Comparison of ENCODE assay signal across 9 mouse cellular contexts in the genomic region with DNA sequence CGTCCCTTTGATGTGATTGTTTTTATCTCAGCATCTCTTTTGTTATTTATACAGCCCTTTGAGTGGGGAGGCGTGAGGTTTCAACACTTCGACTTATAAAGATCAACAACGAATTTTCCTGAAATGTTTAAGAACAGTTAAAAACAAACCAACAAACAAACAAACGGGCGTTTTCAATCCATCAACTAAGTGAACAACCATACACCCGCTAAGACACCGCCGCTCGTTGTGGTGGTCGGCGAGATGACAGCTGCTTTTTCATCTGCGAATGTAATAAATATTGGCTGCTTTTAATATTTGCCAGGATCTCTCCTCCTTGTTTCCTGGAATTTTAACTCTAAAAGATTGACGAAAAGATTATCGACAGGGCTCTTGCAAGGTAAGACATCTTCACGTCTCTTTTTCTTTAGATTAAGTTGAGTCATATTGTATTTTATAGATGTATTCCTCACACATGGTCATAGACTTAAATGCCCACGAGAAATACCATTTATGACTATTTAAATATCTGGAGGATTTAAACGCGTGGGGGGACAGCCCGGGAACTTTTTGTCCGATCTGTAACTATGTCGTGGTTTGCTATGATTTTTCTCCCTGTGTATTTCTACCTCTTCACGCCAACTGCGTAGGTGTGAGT. TPM values are rescaled to one million over a fixed set of nuclear protein-coding genes. Genes with fewer than 3 reads are reported as not detected.
A peak's percentile ranks its signal among the peaks of the same experiment; 100 is the strongest.
DNase-seq lines count a peak whose midpoint lies in the region; ATAC-seq and TF ChIP-seq lines count a peak whose summit lies in the region.
"Had no signal": no experiment of that assay in that cellular context is flagged by ENCODE, and none has a peak within 500 bp of the region (broad histone marks: within the 10 kb centered on the region; RNA-seq: fewer than 3 reads in every experiment).

No protein-coding gene starts in this region.

- no peaks in the 10 kb centered on the region for H3K9me3 ChIP-seq in liver, postnatal 0 days (ENCODE audit: low read length)
- no peaks in the 10 kb centered on the region for H3K9me3 ChIP-seq in liver, embryonic 11.5 days (ENCODE audit: control insufficient read depth, low read length)
- H3K9me3 ChIP-seq in intestine, embryonic 14.5 days (ENCODE audit: control insufficient read depth, low read length), result no peaks in the 10 kb centered on the region
- no peaks in the 10 kb centered on the region for H3K9me3 ChIP-seq in neural tube, embryonic 14.5 days (ENCODE audit: control insufficient read depth, low read length)

- DNase-seq in cerebellum, adult 8-10 months, result peak; percentile 29
- DNase-seq in cerebellum, adult 11-12 months, result no peak
- DNase-seq in liver, postnatal 0 days, result no peak
- no peak for DNase-seq in liver, embryonic 11.5 days (ENCODE audit: low spot score)
- DNase-seq in intestine, embryonic 14.5 days (ENCODE audit: low spot score), result no peak
- DNase-seq in adrenal gland, adult 2 months, result no peak
- DNase-seq in thymus, postnatal 10 days (ENCODE audit: low spot score in 2 of 2), result no peak

- ATAC-seq in liver, postnatal 0 days, result no peak
- ATAC-seq in liver, embryonic 11.5 days (replicated peaks; ENCODE audit: low FRiP score), result no peak
- no peak for ATAC-seq in intestine, embryonic 14.5 days (replicated peaks; ENCODE audit: low FRiP score, low TSS enrichment, low read depth)
- ATAC-seq in neural tube, embryonic 14.5 days (ENCODE audit: low read depth), result no peak

- peaks cover 13% of the 10 kb centered on the region for H3K4me1 ChIP-seq in liver, postnatal 0 days (ENCODE audit: insufficient read depth)
- H3K4me1 ChIP-seq in liver, embryonic 11.5 days (replicated peaks; ENCODE audit: control insufficient read depth, insufficient read depth, low read length), result no peaks in the 10 kb centered on the region
- peaks cover 5% of the 10 kb centered on the region; the same call in 1 of the 2 replicates for H3K4me1 ChIP-seq in intestine, embryonic 14.5 days (replicated peaks; ENCODE audit: control insufficient read depth, insufficient read depth, low read length)
- H3K4me1 ChIP-seq in neural tube, embryonic 14.5 days (ENCODE audit: control insufficient read depth, insufficient read depth, low read length), result 0 out of 2 replicates have a peak, but pooled peaks cover 4% of the 10 kb centered on the region

- H3K9ac ChIP-seq in liver, postnatal 0 days (replicated peaks), result no peak overlapping the region
- no peak overlapping the region for H3K9ac ChIP-seq in liver, embryonic 11.5 days (ENCODE audit: low read depth, low read length)
- no peak overlapping the region for H3K9ac ChIP-seq in intestine, embryonic 14.5 days (ENCODE audit: low read length)
- H3K9ac ChIP-seq in neural tube, embryonic 14.5 days (replicated peaks; ENCODE audit: low read depth, low read length), result peak overlapping the region; percentile 96
- H3K9ac ChIP-seq: liver, embryonic 14.5 days had no signal

- peaks cover 59% of the 10 kb centered on the region for H3K27me3 ChIP-seq in liver, postnatal 0 days (ENCODE audit: insufficient read depth, low read length)
- H3K27me3 ChIP-seq in liver, embryonic 11.5 days (replicated peaks; ENCODE audit: control insufficient read depth, insufficient read depth, low read length), result peaks cover 68% of the 10 kb centered on the region
- H3K27me3 ChIP-seq in intestine, embryonic 14.5 days (replicated peaks; ENCODE audit: control insufficient read depth, insufficient read depth, low read length), result peaks cover 80% of the 10 kb centered on the region
- H3K27me3 ChIP-seq in neural tube, embryonic 14.5 days (ENCODE audit: control insufficient read depth, insufficient read depth, low read length), result no peaks in the 10 kb centered on the region

- no peaks in the 10 kb centered on the region for H3K36me3 ChIP-seq in liver, postnatal 0 days (replicated peaks; ENCODE audit: insufficient read depth, low read length)
- H3K36me3 ChIP-seq in liver, embryonic 11.5 days (ENCODE audit: control insufficient read depth, insufficient read depth, low read length), result no peaks in the 10 kb centered on the region
- no peaks in the 10 kb centered on the region for H3K36me3 ChIP-seq in intestine, embryonic 14.5 days (ENCODE audit: control insufficient read depth, insufficient read depth, low read length)
- no peaks in the 10 kb centered on the region for H3K36me3 ChIP-seq in neural tube, embryonic 14.5 days (ENCODE audit: control insufficient read depth, insufficient read depth, low read length)

- peak overlapping the region; percentile 29 for H3K4me2 ChIP-seq in liver, postnatal 0 days (ENCODE audit: low read depth, low read length)
- no peak overlapping the region; the same call in 1 of the 2 replicates for H3K4me2 ChIP-seq in liver, embryonic 11.5 days
- H3K4me2 ChIP-seq in intestine, embryonic 14.5 days (ENCODE audit: low read length), result no peak overlapping the region
- peak overlapping the region; percentile 80 for H3K4me2 ChIP-seq in neural tube, embryonic 14.5 days (ENCODE audit: low read depth, low read length)

- TF ChIP-seq CTCF in liver, postnatal 0 days (IDR thresholded peaks at IDR 0.05; ENCODE audit: low read depth), result no peak

- WGBS in liver, postnatal 0 days (ENCODE audit: insufficient replicate concordance), result 5% methylated on average over 24 of the region's 24 CpGs
- 6% methylated on average over 24 of the region's 24 CpGs for WGBS in liver, embryonic 11.5 days
- WGBS in intestine, embryonic 14.5 days, result 5% methylated on average over 24 of the region's 24 CpGs
- 2% methylated on average over 24 of the region's 24 CpGs for WGBS in neural tube, embryonic 14.5 days

- H3K27ac ChIP-seq in liver, postnatal 0 days (ENCODE audit: low read depth), result no peak overlapping the region
- H3K27ac ChIP-seq in liver, embryonic 11.5 days (ENCODE audit: low read depth, low read length), result no peak overlapping the region
- H3K27ac ChIP-seq in intestine, embryonic 14.5 days (ENCODE audit: low read depth), result no peak overlapping the region
- H3K27ac ChIP-seq in neural tube, embryonic 14.5 days (ENCODE audit: low read depth, low read length), result peak overlapping the region; percentile 99
- H3K27ac ChIP-seq: liver, embryonic 14.5 days had no signal

- TF ChIP-seq EP300 in liver, postnatal 0 days (IDR thresholded peaks at IDR 0.05; ENCODE audit: low read depth), result no peak

- H3K4me3 ChIP-seq in liver, postnatal 0 days (ENCODE audit: low read depth, low read length), result peak overlapping the region; percentile 17; the same call in 1 of the 2 replicates
- no peak overlapping the region for H3K4me3 ChIP-seq in liver, embryonic 11.5 days (ENCODE audit: low read depth, low read length)
- H3K4me3 ChIP-seq in intestine, embryonic 14.5 days (ENCODE audit: low read depth, low read length), result 0 out of 2 replicates have a peak overlapping the region, but pooled peaks have one; percentile 20
- peak overlapping the region; percentile 64 for H3K4me3 ChIP-seq in neural tube, embryonic 14.5 days (ENCODE audit: low read depth, low read length)

RNA-seq across cellular contexts. Expression of gene Nhlh2, which starts 0.9 kb away (rescaled TPM):
- not detected in 2 replicates for polyA plus RNA-seq in liver, postnatal 0 days (2015; fragmentation: Nextera tagmentation; extraction: Ambion mirVana)
- 0.09 and 0.19 TPM in 2 replicates for polyA plus RNA-seq in liver, embryonic 11.5 days (2014; fragmentation: Nextera tagmentation; extraction: Ambion mirVana)
- polyA plus RNA-seq in intestine, embryonic 14.5 days (2014; fragmentation: Nextera tagmentation; extraction: Ambion mirVana), result 0.08 TPM in 1 of 2 replicates, not detected in the other
- 20.8 and 33.7 TPM in 2 replicates for polyA plus RNA-seq in neural tube, embryonic 14.5 days (2014; fragmentation: Nextera tagmentation; extraction: Ambion mirVana)
- total RNA-seq in adrenal gland, adult 2 months (2021), result not detected
- not detected in 2 replicates for polyA plus RNA-seq in adrenal gland, adult 2 months (2012; rRNA removed)
- polyA plus RNA-seq: liver, embryonic 14.5 days had no signal

Comparison
In these comparisons a context has a peak if more than half of its experiments do, and no peak if none do; other contexts are left out.
1. H3K4me2 ChIP-seq: peak in liver, postnatal 0 days (single experiment) and neural tube, embryonic 14.5 days (single experiment); none in liver, embryonic 11.5 days (single experiment) and intestine, embryonic 14.5 days (single experiment).
2. RNA of gene Nhlh2, which starts 0.9 kb away (polyA plus RNA-seq): 20.8 to 33.7 TPM in neural tube, embryonic 14.5 days; 0.09 to 0.19 TPM in liver, embryonic 11.5 days, 0.08 TPM in intestine, embryonic 14.5 days, not detected in liver, postnatal 0 days and not detected in adrenal gland, adult 2 months; every median in the first group is over 10 times any median in the second.